Mouse (Mus musculus) kidney, embryonic 15.5 days (tissue): ENCODE measurements at regions not wholly inside any gene's neighbourhood (a gene's known extent, or its start where the extent isn't known, plus 50 kb on each side); places are given as distances from the start of the nearest gene placed in this dataset.

Source experiments
- ATAC-seq: fragments of 200-750 bp; cut with Nextera tagmentation; replicated peaks from 2 replicates; pipeline ENCODE4 v1.8.0; 2017; ENCODE audit warnings: moderate TSS enrichment; ENCODE audit not compliant: low FRiP score
- H3K27ac ChIP-seq: fragments of 300-500 bp; sonication (generic); 2 replicates; pipeline ENCODE4 v1.5.1; 2015; ENCODE audit warnings: mild to moderate bottlenecking, inconsistent platforms
- H3K27me3 ChIP-seq: fragments of 300-500 bp; sonication (generic); 2 replicates; pipeline ENCODE4 v1.6.1; 2015; ENCODE audit warnings: inconsistent platforms
- H3K36me3 ChIP-seq: fragments of 300-500 bp; sonication (generic); 2 replicates; pipeline ENCODE4 v1.6.1; 2015; ENCODE audit warnings: inconsistent platforms
- H3K4me1 ChIP-seq: fragments of 300-500 bp; sonication (generic); 2 replicates; pipeline ENCODE4 v1.6.1; 2015; ENCODE audit warnings: inconsistent platforms
- H3K4me2 ChIP-seq: fragments of 300-500 bp; sonication (generic); 2 replicates; pipeline ENCODE4 v1.6.1; 2015; ENCODE audit warnings: moderate library complexity, mild to moderate bottlenecking, inconsistent platforms
- H3K4me3 ChIP-seq: fragments of 300-500 bp; sonication (generic); replicated peaks from 2 replicates; pipeline ENCODE4 v1.5.1; 2015; ENCODE audit warnings: mild to moderate bottlenecking, inconsistent platforms
- H3K9ac ChIP-seq: fragments of 300-500 bp; sonication (generic); 2 replicates; pipeline ENCODE4 v1.6.1; 2015; ENCODE audit warnings: mild to moderate bottlenecking, inconsistent platforms
- H3K9me3 ChIP-seq: fragments of 300-500 bp; sonication (generic); replicated peaks from 2 replicates; pipeline ENCODE4 v1.6.1; 2016; ENCODE audit warnings: inconsistent platforms
- WGBS: fragments of 180-500 bp; shearing (Covaris S2); methylation state at CpG from one replicate; pipeline ENCODE4 v1.1.7; 2015; ENCODE audit warnings: mixed read lengths; 5-methylcytosine and 5-hydroxymethylcytosine counted together

DNA sequence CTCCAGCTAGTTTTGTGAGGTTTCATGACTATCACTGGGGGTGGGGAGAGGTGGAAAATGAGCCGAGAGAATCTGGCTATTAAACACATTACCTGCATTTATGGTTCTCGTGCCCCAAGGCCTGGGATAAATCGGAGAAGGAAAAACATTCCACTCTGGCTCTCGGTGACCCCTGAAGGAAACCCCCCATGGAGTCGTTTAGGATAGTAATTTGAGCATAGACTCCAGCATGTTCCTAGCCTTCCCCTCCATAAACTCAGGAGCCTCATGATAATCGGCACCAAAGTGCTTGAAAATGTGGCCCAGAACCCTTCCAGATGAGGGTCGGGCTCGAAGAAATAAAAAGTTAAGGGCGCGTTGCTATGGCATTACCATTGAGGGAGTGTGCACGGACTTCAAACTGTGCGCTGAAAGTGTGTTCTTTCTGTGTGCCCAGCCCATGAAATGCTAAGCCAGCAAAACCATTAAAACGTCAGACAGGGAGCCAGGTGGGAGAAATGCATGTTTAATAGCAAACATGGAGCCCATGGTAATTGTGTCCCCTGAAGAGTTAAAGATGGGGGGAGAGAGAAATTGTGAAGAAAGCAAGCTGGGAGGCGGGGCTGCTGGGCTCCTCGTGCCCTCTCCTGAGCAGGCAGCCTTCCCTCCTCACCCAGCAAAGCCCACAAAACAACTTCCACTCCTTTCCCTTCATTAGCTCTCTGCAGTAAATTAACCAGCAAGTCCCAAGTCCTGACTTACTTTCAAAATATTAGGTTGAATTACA is 64.1 kb upstream of the Sall1 start:
- no peaks in the 10 kb centered on the region for H3K36me3 ChIP-seq
- H3K9ac ChIP-seq, result no peak overlapping the region
- peak overlapping the region; percentile 29 for H3K4me2 ChIP-seq
- peak; percentile 76 for ATAC-seq
- no peak overlapping the region for H3K4me3 ChIP-seq
- 25% methylated on average over 15 of the region's 15 CpGs for WGBS
- peaks cover 24% of the 10 kb centered on the region for H3K4me1 ChIP-seq
- no peaks in the 10 kb centered on the region for H3K9me3 ChIP-seq
- H3K27me3 ChIP-seq, result no peaks in the 10 kb centered on the region
- H3K27ac ChIP-seq, result peak overlapping the region; percentile 41

DNA sequence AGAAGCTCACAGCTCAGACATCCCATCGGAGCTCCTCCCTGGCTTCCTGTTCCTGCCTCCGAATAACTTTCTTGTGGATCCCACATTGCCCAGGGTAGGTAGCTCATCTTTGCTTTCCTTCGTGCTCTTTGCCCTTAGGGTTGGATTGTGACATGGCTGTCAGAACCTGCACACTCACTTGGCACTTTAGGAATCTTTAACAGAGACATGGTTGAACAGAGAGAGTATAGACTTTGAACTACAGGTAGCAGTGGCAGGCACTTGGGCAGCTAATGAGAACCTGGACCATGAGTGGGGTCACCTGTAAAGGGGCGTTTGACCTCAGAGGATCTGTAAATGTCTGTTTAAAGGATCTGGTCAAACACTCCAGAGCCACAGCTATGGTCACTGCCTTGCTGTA is 62.4 kb upstream of the Sall1 start:
- no peak for ATAC-seq
- 82% methylated on average over 4 of the region's 4 CpGs for WGBS

DNA sequence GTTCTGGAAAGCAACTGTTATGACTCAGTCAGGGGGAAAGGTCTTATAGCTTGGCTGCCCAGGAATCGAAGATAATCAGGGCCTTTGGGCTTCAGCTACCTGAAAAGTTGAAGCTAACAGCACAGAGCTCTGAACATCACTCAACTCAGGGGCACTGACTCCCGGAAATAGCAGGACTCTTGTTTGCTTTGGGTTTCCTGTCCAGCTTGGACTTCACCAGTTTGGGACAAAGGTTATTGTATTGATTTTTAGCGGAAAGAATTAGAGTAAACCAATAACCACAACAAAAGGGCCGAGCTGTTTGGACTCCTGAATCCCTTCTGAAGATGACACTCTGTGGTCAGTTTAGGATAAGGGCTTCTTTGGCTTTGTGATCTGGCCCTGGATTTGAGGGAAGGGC is 53.4 kb upstream of the Sall1 start:
- Histone ChIP-seq H3K27me3 (no peaks in the 10 kb centered on the region), H3K9ac (no peak overlapping the region), H3K4me3 (no peak overlapping the region), H3K4me1 (no peaks in the 10 kb centered on the region), H3K4me2 (no peak overlapping the region), H3K27ac (no peak overlapping the region), H3K9me3 (no peaks in the 10 kb centered on the region), H3K36me3 (no peaks in the 10 kb centered on the region)
- 80% methylated on average over 4 of the region's 4 CpGs for WGBS
- ATAC-seq, result no peak

More for the DNA sequence above, 62.4 kb upstream of the Sall1 start:
- peaks cover 17% of the 10 kb centered on the region for H3K4me1 ChIP-seq
- H3K9me3 ChIP-seq, result no peaks in the 10 kb centered on the region
- H3K36me3 ChIP-seq, result no peaks in the 10 kb centered on the region
- no peaks in the 10 kb centered on the region for H3K27me3 ChIP-seq
- H3K4me2 ChIP-seq, result no peak overlapping the region
- H3K9ac ChIP-seq, result no peak overlapping the region
- H3K4me3 ChIP-seq, result no peak overlapping the region
- no peak overlapping the region for H3K27ac ChIP-seq
